Mouse (Mus musculus): ENCODE measurements around the gene Tbx3. TPM values are rescaled to one million over a fixed set of nuclear protein-coding genes. Genes with fewer than 3 reads are reported as not detected.

Gene Tbx3
- polyA plus RNA-seq, 2 experiments from 2014 or later, result 0.28 TPM; not detected in 1

GRCm38 (mm10) chr5:119662326-119662725 lies 8.1 kb upstream of the Tbx3 start:
- ATAC-seq, result no peak

GRCm38 (mm10) chr5:119662731-119663130 lies 7.7 kb upstream of the Tbx3 start:
- ATAC-seq, result no peak

- no peak for ATAC-seq
These were observed 7.2 kb upstream of the Tbx3 start for GRCm38 (mm10) chr5:119663241-119663640.

- ATAC-seq, result no peak
These were observed 6.7 kb upstream of the Tbx3 start for GRCm38 (mm10) chr5:119663747-119664146.

GRCm38 (mm10) chr5:119665739-119666138 lies 4.7 kb upstream of the Tbx3 start:
- ATAC-seq, result no peak

GRCm38 (mm10) chr5:119667356-119667940 lies 3.0 kb upstream of the Tbx3 start:
- ATAC-seq, result no peak

GRCm38 (mm10) chr5:119668191-119668912 lies 2.1 kb upstream of the Tbx3 start:
- no peak for ATAC-seq

- no peak for ATAC-seq
These were observed 1.5 kb upstream of the Tbx3 start for GRCm38 (mm10) chr5:119668913-119669411.

GRCm38 (mm10) chr5:119669741-119670565 lies 516 bp upstream of the Tbx3 start:
- ATAC-seq, result no peak

GRCm38 (mm10) chr5:119671124-119671801 lies 794 bp downstream of the Tbx3 start:
- no peak for ATAC-seq

GRCm38 (mm10) chr5:119671965-119672347 lies 1.5 kb downstream of the Tbx3 start:
- no peak for ATAC-seq

- no peak for ATAC-seq
These were observed 2.0 kb downstream of the Tbx3 start for GRCm38 (mm10) chr5:119672348-119672983.

GRCm38 (mm10) chr5:119672984-119673600 lies 2.6 kb downstream of the Tbx3 start:
- ATAC-seq, result no peak

- no peak for ATAC-seq
These were observed 3.5 kb downstream of the Tbx3 start for GRCm38 (mm10) chr5:119673716-119674605.

GRCm38 (mm10) chr5:119674606-119675330 lies 4.3 kb downstream of the Tbx3 start:
- ATAC-seq, result no peak

GRCm38 (mm10) chr5:119676245-119676644 lies 5.8 kb downstream of the Tbx3 start:
- ATAC-seq, result no peak

- ATAC-seq, result no peak
These were observed 8.0 kb downstream of the Tbx3 start for GRCm38 (mm10) chr5:119678516-119678915.

GRCm38 (mm10) chr5:119679084-119679483 lies 8.6 kb downstream of the Tbx3 start:
- no peak for ATAC-seq

- ATAC-seq, result no peak
These were observed 9.3 kb downstream of the Tbx3 start for GRCm38 (mm10) chr5:119679614-119680328.
